Mouse (Mus musculus) NIH3T3 (cell line): ENCODE measurements around the gene Gm21985.

Source experiments
- DNase-seq: peaks from one replicate; pipeline ENCODE4 v3.0.0-alpha.2; 2012; ENCODE audit warnings: low read depth

Gm21985 gene

DNA sequence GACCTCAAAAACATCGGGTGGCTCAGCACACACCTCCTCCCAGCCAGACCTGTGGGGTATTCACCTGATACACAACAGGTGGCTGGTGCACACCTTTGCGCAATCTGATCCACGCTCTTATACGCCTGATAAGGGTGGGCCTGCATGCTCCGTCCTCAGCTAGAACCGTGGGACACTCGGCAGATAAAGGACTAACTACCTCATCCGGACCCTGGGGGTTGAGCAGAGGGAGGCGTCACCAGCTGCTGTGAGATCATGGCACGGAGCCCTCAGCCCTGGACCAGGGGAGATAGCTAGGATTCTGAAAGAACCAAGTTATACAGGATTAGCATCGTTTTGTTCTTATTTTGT lies at the start of gene Gm21985:
Gm21985 (plus strand) TSS at position 73 of the 351 bp plus-strand sequence.
- peak; percentile 66 for DNase-seq

- DNase-seq, result no peak
Observed at GRCm38 (mm10) chr2:112217614-112218013, 48.5 kb upstream of the Gm21985 start.

- no peak for DNase-seq
Observed at GRCm38 (mm10) chr2:112220880-112221279, 45.2 kb upstream of the Gm21985 start.

GRCm38 (mm10) chr2:112222607-112223006 lies 43.5 kb upstream of the Gm21985 start:
- DNase-seq, result no peak

DNA sequence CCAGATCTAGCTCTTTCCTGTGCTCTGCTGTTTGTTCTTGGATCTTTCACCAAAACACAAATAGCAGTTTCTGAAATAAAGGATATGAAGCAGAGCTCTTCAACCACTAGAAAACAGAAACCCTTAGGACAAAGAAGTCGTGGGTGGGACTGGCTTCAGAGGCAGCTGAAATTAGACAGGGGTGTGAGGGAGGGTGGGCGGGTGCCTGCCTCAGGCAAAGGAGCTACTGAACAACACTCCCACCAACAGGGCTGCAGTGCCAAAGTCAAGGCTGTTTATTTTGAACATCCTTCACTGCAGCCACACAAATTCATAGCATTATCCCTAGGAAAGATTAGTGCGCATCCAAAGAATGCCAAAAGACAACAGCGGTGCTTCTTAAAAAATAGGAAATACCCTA lies 41.8 kb upstream of the Gm21985 start:
- DNase-seq, result no peak

DNA sequence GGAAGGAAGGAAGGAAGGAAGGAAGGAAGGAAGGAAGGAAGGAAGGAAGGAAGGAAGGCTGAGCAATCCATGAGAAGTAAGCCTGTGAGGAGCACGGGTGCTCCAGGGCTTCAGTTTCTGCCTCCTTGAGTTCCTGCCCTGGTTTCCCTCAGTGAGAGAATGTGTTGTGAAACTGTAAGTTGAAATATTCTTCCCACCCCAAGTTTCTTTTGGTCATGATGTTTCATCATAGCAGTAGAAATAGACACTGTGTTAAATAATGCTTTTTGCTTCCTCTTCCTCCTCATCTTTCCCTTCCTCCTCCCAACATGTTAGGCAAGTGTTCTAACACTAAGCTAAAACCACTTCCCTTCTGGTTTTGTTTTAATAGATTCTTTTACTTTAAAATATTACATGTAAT lies 33.5 kb upstream of the Gm21985 start:
- DNase-seq, result no peak

GRCm38 (mm10) chr2:112236620-112237019 lies 29.5 kb upstream of the Gm21985 start:
- DNase-seq, result peak; percentile 32

DNA sequence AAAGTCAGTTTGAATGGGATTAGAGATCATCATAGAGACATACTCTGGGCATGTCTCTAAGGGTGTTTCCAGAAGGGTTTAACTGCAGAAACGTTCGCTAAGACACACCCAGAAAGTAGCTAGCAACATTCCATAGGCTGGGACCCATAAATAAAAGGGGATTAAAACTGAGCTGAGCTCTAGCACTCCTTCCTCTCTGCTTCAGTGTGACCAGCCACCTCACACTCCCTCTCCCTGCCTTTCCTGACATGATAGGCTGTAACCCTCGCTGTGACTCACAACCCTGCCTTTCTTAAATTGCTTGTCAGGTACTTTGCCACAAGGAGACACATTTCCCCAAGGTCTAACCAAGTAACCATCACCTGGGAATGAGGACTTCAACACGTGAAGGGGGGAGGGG lies 28.1 kb upstream of the Gm21985 start:
- DNase-seq, result no peak

DNA sequence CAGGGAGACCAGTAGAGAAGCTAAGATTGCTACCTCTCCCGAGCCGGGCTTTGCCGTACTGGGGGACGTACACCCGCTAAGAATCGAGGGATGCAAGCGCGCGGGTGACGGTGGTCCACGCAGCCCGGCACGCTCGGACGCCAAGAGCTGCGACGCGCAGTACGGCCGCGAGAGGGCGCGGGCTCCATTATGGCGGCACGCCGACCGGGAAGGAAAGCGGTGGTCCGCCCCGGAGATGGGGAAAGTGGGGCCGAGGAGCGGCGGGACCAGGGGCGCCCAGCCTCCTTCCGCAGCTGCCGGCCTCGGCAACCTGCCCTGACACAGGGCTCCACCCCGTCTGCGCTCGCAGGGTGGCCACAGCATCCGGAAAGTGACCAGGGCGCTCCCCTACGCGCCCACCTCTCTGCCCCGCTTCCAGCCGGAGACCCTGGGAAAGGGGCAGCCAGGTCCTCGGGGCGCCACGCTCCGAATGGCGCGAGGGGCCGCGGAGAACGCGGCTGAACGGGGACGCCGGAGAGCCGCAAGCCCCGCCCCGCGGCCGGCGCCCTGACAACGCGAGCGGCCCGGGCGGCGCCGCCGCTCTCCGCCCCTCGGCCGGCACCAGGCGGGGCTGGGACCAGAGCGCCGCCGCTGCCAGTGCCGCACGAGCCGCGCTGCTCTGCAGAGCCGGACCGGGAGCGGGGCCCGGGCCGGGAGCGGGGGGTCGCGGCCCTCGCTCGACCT lies 26.7 kb upstream of the Gm21985 start, which contains the start of gene Lpcat4:
Lpcat4 (plus strand) TSS at position 257 of the 723 bp plus-strand sequence.
- peak; percentile 92 for DNase-seq

DNA sequence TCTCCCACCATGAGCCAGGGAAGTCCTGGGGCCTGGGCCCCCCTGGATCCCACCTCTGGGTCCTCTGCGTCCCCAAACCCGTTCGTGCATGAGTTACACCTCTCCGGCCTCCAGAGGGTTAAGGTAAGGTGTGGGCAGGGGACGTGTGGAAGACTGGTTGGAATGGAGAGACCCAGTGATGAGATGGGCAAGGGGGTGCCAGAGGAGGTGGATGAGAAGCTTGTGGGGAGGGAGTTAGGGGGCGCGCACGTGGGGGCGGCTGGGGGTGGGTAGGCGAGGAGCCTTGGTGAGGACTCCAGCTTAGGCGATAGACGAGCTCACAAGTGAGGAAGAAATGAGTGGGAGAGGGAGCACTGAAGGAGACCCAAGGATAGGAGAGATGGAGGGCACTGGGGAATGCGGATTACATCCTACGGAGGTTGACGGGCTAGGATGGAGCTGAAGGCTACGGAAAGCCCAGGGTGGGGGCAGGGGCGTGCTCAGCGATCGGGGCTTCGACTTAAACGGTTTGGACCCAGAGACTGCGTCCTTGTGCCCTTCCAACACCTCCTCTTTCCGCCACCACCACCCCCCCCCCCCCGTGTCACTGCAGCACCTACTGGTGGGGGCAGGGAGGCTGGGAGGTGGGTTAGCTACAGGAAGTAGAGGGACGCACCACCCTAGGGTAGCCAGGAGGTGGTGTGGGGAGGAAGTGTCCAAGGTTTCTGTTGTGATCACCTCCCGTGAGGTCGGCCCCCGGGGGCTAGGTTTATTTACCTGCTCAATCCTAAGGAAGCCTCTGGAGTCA lies 26.0 kb upstream of the Gm21985 start:
- DNase-seq, result peak; percentile 43

- DNase-seq, result no peak
Observed at GRCm38 (mm10) chr2:112241787-112242186, 24.3 kb upstream of the Gm21985 start.

DNA sequence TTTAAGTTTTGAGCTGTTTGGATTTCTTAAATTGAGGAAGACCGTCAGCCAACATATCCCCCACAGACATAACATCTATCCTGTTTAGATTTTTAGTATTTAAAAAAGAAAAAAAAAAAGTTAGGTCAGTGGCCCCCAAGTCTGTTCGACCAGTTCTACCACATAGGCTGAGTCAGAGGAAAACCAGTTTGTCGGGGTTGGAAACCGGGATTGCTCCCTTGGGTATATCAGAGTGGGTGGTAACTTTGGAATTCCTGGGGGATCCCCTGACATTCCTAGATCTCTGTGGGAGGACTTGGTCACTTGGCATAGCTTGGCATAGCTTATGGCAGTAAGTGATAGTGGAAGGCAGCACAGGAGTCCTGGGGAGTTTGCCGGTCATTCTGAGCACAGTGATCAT lies 20.8 kb upstream of the Gm21985 start:
- DNase-seq, result peak; percentile 43

GRCm38 (mm10) chr2:112246193-112246592 lies 19.9 kb upstream of the Gm21985 start:
- DNase-seq, result no peak

GRCm38 (mm10) chr2:112247323-112247722 lies 18.8 kb upstream of the Gm21985 start:
- no peak for DNase-seq

GRCm38 (mm10) chr2:112249780-112250453 lies 16.2 kb upstream of the Gm21985 start:
- no peak for DNase-seq

- DNase-seq, result no peak
Observed at GRCm38 (mm10) chr2:112254675-112255515, 11.2 kb upstream of the Gm21985 start.

GRCm38 (mm10) chr2:112259241-112259962 lies 6.7 kb upstream of the Gm21985 start, which contains the start of gene Nutm1:
Gene Nutm1 (minus strand): TSS chr2:112259291.
- peak; percentile 70 for DNase-seq

- peak; percentile 92 for DNase-seq
Observed at GRCm38 (mm10) chr2:112261748-112262653, 4.1 kb upstream of the Gm21985 start, which contains the start of gene Nop10. Gene Nop10 (plus strand): TSS chr2:112261926.

- peak; percentile 61 for DNase-seq
Observed at GRCm38 (mm10) chr2:112262779-112263295, 3.3 kb upstream of the Gm21985 start.

GRCm38 (mm10) chr2:112264364-112264763 lies 1.8 kb upstream of the Gm21985 start:
- DNase-seq, result no peak
